Mouse (Mus musculus) limb, embryonic 10.5 days (tissue): ENCODE results near the gene Zxdc. TPM values are rescaled to one million over a fixed set of nuclear protein-coding genes. Genes with fewer than 3 reads are reported as not detected.
A peak's percentile ranks its signal among the peaks of the same experiment; 100 is the strongest.

ENCODE experiments used
- DNase-seq: peaks from one replicate; pipeline ENCODE4 v3.0.0-alpha.2; 2017; ENCODE audit warnings: low spot score
- H3K27ac ChIP-seq: fragments of 300-500 bp; sonication (generic); 2 replicates; pipeline ENCODE4 v1.5.1; 2016; ENCODE audit warnings: mild to moderate bottlenecking
- H3K27me3 ChIP-seq: fragments of 300-500 bp; sonication (generic); 2 replicates; pipeline ENCODE4 v1.6.1; 2016; ENCODE audit warnings: low read depth, mild to moderate bottlenecking; ENCODE audit not compliant: poor library complexity, severe bottlenecking
- H3K36me3 ChIP-seq: fragments of 300-500 bp; sonication (generic); 2 replicates; pipeline ENCODE4 v1.6.1; 2016; ENCODE audit warnings: mild to moderate bottlenecking, moderate library complexity
- H3K4me1 ChIP-seq: fragments of 300-500 bp; sonication (generic); 2 replicates; pipeline ENCODE4 v1.6.1; 2016
- H3K4me3 ChIP-seq: fragments of 300-500 bp; sonication (generic); 2 replicates; pipeline ENCODE4 v1.5.1; 2016; ENCODE audit warnings: mild to moderate bottlenecking, moderate library complexity
- H3K9me3 ChIP-seq: fragments of 300-500 bp; sonication (generic); replicated peaks from 2 replicates; pipeline ENCODE4 v1.6.1; 2016; ENCODE audit warnings: mild to moderate bottlenecking
- WGBS: fragments of 180-500 bp; shearing (Covaris S2); methylation state at CpG from one replicate; pipeline ENCODE4 v1.1.7; 2016; 5-methylcytosine and 5-hydroxymethylcytosine counted together
- polyA plus RNA-seq: library from polyadenylated mRNA; unstranded; fragments of >200 nt; fragmentation: Nextera tagmentation; extraction: Ambion mirVana; gene quantifications from 2 replicates; pipeline ENCODE4 v1.2.1, GENCODE M21; 2016

Gene Zxdc
- 6.1 and 6.4 TPM in 2 replicates for polyA plus RNA-seq

- Histone ChIP-seq H3K9me3 (no peaks in the 10 kb centered on the region), H3K27me3 (no peaks in the 10 kb centered on the region), H3K36me3 (peaks cover 18% of the 10 kb centered on the region), H3K4me3 (peak within 1 kb of the TSS; percentile 86), H3K4me1 (peaks cover 27% of the 10 kb centered on the region), H3K27ac (peak within 1 kb of the TSS; percentile 88)
- DNase-seq = peak; percentile 98
- 8% methylated on average over 37 of the region's 41 CpGs for WGBS
These were observed at the start of gene Zxdc for GRCm38 (mm10) chr6:90368976-90369724. TSS of gene Zxdc (plus strand) at chr6:90369492.

DNA sequence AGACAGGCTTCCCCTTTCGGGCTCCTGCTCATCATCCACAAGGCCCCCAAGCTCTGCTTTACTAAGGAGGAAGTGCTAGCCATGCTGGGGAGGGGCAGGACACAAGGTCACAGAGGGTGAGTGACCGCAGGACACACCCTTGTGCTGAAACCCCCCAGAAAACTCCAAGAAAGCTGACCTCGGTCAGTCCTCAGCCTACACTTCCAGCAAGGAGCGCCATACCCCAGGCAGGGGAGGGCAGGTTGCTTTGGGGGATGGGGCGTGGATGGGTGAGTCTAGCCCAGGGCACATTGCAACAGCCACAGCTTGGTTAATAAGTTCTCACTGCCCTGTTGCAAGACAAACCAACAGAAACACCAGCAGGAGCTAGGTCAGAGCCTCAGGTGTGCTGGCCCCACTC lies 48.9 kb upstream of the Zxdc start:
- H3K27me3 ChIP-seq = peaks cover 17% of the 10 kb centered on the region; the same call in 1 of the 2 replicates
- H3K4me1 ChIP-seq = peaks cover 7% of the 10 kb centered on the region
- H3K36me3 ChIP-seq = no peaks in the 10 kb centered on the region
- H3K9me3 ChIP-seq = no peaks in the 10 kb centered on the region
- H3K4me3 ChIP-seq = no peak overlapping the region
- DNase-seq = no peak
- no peak overlapping the region for H3K27ac ChIP-seq
- WGBS = 81% methylated on average over 5 of the region's 5 CpGs

DNA sequence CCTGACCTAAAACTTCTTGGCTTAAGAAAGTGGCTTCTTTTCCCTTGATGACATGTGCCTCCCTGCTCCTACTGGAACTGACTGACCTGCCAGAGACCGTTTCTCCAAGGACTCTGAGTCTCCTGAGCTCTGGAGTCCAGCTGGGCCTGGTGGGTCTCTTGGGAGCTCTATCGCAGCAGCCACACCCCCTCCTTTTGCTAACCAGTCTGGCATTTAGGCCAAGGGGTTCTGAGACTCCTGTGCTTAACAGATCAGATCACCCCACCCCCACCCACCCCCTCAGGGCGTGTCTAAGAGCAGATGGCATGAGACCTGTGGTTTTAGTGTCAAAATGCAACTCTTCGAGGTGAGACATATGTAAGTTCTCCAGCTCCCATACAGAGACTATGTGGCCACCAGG lies 47.5 kb upstream of the Zxdc start:
- Histone ChIP-seq H3K4me1 (peaks cover 7% of the 10 kb centered on the region), H3K4me3 (no peak overlapping the region), H3K27me3 (peaks cover 29% of the 10 kb centered on the region; the same call in 1 of the 2 replicates), H3K27ac (no peak overlapping the region), H3K9me3 (no peaks in the 10 kb centered on the region), H3K36me3 (no peaks in the 10 kb centered on the region)
- no peak for DNase-seq
- WGBS = 66% methylated on average over 4 of the region's 4 CpGs

DNA sequence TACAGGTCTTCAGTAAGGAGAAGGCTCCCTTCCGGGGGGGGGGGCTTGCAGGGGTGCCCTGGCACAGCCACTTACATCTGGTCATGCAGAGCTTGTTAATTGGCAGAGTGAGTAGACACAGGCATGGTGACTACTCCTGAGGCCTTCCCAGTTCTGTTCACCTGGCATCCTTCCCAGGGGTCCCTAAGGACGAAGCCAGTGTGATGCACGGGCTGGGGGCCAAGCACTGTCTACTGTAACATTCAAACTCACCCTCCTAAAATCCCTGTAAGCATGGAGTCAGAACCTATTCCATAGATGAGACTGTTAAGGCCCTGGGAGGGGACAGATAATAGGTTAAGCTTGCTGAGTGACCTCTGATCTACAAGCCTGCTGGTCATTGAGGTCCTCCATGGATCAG lies 45.3 kb upstream of the Zxdc start:
- DNase-seq = no peak
- 87% methylated on average over 3 of the region's 3 CpGs for WGBS
- H3K4me3 ChIP-seq = no peak overlapping the region

GRCm38 (mm10) chr6:90324463-90324862 lies 44.8 kb upstream of the Zxdc start:
- no peak for DNase-seq
- no peaks in the 10 kb centered on the region for H3K36me3 ChIP-seq
- 68% methylated on average over 3 of the region's 3 CpGs for WGBS
- no peak overlapping the region for H3K27ac ChIP-seq
- H3K4me1 ChIP-seq = peaks cover 7% of the 10 kb centered on the region
- no peak overlapping the region for H3K4me3 ChIP-seq
- no peaks in the 10 kb centered on the region for H3K9me3 ChIP-seq
- H3K27me3 ChIP-seq = peaks cover 29% of the 10 kb centered on the region; the same call in 1 of the 2 replicates

More for the DNA sequence above, 45.3 kb upstream of the Zxdc start:
- H3K4me1 ChIP-seq = peaks cover 7% of the 10 kb centered on the region
- H3K36me3 ChIP-seq = no peaks in the 10 kb centered on the region
- no peak overlapping the region for H3K27ac ChIP-seq
- no peaks in the 10 kb centered on the region for H3K9me3 ChIP-seq
- peaks cover 29% of the 10 kb centered on the region; the same call in 1 of the 2 replicates for H3K27me3 ChIP-seq

DNA sequence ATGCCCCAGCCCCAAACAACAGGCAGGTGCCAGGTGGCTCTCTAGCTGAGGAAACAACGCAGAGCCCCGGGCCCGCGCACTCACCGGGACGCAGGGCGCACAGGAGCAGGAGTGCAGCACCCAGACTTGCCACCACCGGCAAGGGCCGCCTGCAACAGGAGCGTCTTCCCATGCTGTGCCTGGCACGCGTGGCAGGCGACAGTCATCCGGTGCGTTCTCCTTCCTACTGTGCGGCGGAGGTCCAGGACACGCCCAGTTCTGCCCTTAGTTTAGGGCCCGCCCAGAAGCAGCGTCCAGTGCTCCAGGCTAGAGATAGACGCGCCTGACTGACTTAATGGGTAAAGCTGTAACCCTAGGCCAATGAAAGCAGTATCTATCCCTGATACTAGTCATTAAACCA lies 44.3 kb upstream of the Zxdc start, which contains the start of gene Chst13:
Gene Chst13, minus strand, starts transcription at position 195 of the 400 bp plus-strand sequence.
- WGBS = 6% methylated on average over 22 of the region's 22 CpGs
- Histone ChIP-seq H3K9me3 (no peaks in the 10 kb centered on the region), H3K27ac (no peak within 1 kb of the TSS), H3K27me3 (peaks cover 29% of the 10 kb centered on the region; the same call in 1 of the 2 replicates), H3K4me1 (peaks cover 7% of the 10 kb centered on the region), H3K4me3 (peak within 1 kb of the TSS; percentile 42), H3K36me3 (no peaks in the 10 kb centered on the region)
- DNase-seq = peak; percentile 35

DNA sequence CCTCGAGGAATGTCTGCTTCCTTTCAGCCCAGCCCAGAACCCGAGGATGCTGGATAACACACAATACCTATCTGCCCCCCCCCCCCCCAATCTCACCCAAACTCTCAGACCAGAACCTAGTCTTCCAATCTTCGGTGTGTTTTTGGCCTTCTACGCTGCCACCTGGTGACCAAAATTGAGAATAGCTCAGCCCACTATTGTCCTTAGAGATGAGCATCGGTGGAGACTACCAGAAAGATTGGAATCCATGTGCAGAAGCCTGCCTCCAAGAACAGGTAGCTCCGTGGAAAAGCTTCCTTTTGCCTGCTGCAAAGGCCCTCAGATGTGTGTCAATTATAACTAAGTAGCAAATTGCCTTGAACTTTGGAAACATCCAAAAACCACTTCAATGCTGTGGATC lies 41.6 kb upstream of the Zxdc start:
- no peaks in the 10 kb centered on the region for H3K9me3 ChIP-seq
- no peaks in the 10 kb centered on the region for H3K36me3 ChIP-seq
- peaks cover 7% of the 10 kb centered on the region for H3K4me1 ChIP-seq
- no peak for DNase-seq
- WGBS = 24% methylated on average over 6 of the region's 6 CpGs
- peaks cover 29% of the 10 kb centered on the region; the same call in 1 of the 2 replicates for H3K27me3 ChIP-seq
- no peak overlapping the region for H3K4me3 ChIP-seq
- no peak overlapping the region for H3K27ac ChIP-seq

GRCm38 (mm10) chr6:90329953-90330352 lies 39.3 kb upstream of the Zxdc start:
- H3K27ac ChIP-seq = no peak overlapping the region
- H3K36me3 ChIP-seq = no peaks in the 10 kb centered on the region
- H3K27me3 ChIP-seq = peaks cover 16% of the 10 kb centered on the region; the same call in 1 of the 2 replicates
- no peaks in the 10 kb centered on the region for H3K9me3 ChIP-seq
- peaks cover 5% of the 10 kb centered on the region for H3K4me1 ChIP-seq
- H3K4me3 ChIP-seq = no peak overlapping the region
- 64% methylated on average over 1 of the region's 1 CpGs for WGBS
- no peak for DNase-seq

DNA sequence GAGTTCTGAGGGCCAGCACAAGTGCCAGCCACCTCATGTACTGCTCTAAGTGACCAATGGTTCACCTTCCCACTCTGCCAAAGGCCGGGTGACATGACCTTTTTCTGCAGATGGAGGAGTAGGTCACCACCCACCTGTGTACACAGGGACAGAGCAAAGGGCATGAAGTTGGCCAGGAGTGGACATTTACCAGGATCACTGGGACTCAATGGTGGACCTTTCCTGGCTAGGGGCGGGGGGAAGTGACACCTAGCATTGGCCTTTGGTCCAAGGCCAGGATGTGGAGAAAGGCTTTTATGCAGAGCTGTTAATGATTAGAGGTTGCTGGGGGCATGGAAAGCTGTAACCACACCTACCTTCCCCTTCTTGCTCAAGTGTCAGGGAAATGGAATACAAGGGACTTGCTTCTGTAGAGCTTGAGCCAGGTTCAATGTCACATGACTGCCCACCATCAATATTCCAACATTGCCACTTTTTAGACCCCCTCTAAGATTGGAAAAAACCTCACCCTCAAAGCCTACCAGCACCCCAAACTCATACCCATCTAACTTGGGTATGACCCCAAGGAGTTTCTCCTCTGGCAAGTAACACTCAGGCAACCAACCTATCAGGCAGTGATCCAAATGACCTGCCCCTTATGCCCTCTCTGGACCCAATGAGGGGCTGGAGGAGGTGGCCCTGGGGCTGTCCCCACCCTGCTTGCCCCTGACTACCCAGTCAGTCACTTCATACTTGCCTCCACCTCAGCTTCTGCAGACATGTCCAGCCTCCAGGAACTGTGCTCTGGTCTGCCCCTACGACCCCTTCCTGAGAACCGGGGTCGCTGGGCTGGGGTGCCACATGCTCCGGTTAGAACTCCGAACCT lies 36.5 kb upstream of the Zxdc start, which contains the start of gene Uroc1:
Gene Uroc1, plus strand, starts transcription at position 724 of the 865 bp plus-strand sequence.
- no peak within 1 kb of the TSS for H3K27ac ChIP-seq
- no peaks in the 10 kb centered on the region for H3K36me3 ChIP-seq
- WGBS = 88% methylated on average over 7 of the region's 7 CpGs
- DNase-seq = no peak
- no peaks in the 10 kb centered on the region for H3K27me3 ChIP-seq
- no peak within 1 kb of the TSS for H3K4me3 ChIP-seq
- H3K9me3 ChIP-seq = no peaks in the 10 kb centered on the region
- H3K4me1 ChIP-seq = no peaks in the 10 kb centered on the region

DNA sequence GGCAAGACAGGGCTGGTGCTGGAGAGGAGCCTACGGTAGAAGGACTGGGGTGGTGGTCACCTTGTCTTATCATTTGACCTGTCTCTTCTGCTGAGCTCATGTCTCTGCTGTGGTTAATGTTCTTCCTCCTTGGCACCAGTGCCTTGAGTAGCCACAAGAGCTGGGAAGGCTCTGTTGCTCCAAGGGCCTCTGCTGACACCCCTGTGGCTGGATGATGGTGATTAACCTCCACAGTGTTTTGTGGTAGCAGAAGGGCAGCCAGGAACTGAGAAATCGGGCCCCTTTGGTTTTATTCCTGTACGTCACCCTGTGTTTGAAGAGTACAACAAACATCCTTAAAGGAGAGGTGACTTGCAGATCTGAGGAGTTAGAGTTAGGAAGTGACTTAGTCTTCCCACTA lies 35.0 kb upstream of the Zxdc start:
- no peaks in the 10 kb centered on the region for H3K4me1 ChIP-seq
- no peak overlapping the region for H3K4me3 ChIP-seq
- DNase-seq = no peak
- H3K9me3 ChIP-seq = no peaks in the 10 kb centered on the region
- WGBS = 89% methylated on average over 3 of the region's 3 CpGs
- no peaks in the 10 kb centered on the region for H3K36me3 ChIP-seq
- no peak overlapping the region for H3K27ac ChIP-seq
- no peaks in the 10 kb centered on the region for H3K27me3 ChIP-seq

DNA sequence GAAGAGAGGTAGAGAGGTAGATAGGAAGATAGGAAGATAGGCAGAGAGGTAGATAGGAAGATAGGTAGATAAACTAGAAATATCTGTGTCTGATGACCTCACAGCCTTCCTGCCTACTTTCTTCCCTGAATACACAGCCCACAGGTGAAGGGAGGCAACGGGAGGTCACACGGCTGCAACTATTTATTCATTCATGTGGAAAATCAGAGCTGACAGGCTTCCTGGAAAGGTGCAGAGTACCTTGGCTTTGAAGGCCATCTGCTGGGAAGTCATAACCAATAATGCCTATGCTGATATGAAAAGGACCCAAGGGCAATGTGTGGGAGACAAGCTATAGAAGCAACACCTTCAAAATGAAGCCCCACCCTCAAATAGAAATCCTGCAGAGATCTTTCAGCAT lies 26.9 kb upstream of the Zxdc start:
- H3K36me3 ChIP-seq = no peaks in the 10 kb centered on the region
- H3K27ac ChIP-seq = no peak overlapping the region
- WGBS = 93% methylated on average over 2 of the region's 2 CpGs
- H3K27me3 ChIP-seq = no peaks in the 10 kb centered on the region
- DNase-seq = no peak
- no peaks in the 10 kb centered on the region for H3K9me3 ChIP-seq
- H3K4me1 ChIP-seq = no peaks in the 10 kb centered on the region
- H3K4me3 ChIP-seq = no peak overlapping the region

GRCm38 (mm10) chr6:90347183-90347582 lies 22.1 kb upstream of the Zxdc start:
- H3K27me3 ChIP-seq = no peaks in the 10 kb centered on the region
- no peaks in the 10 kb centered on the region for H3K9me3 ChIP-seq
- no peak for DNase-seq
- no peak overlapping the region for H3K27ac ChIP-seq
- H3K4me1 ChIP-seq = peaks cover 7% of the 10 kb centered on the region; the same call in 1 of the 2 replicates
- no peaks in the 10 kb centered on the region for H3K36me3 ChIP-seq
- H3K4me3 ChIP-seq = no peak overlapping the region
- WGBS = 82% methylated on average over 4 of the region's 4 CpGs

DNA sequence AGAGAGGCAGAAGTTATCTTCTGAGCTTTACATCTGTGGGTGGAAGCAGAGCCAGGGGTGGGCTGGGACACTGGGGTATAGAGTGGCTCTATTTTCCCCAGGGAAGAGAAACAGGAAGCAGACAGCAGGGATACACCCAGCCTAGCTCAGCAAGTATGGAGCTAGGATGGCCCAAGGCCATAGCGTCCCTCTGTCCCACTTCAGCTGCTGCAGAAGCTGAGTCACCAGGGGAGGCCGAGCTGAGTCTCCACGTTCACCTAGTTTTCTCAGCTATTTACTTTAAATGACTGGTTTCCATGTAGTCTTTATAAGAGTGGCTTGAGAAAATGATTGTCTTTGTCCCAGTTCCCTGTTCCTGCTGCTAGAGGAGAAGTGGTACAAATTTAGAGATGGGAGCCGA lies 20.8 kb upstream of the Zxdc start:
- no peak overlapping the region for H3K27ac ChIP-seq
- no peaks in the 10 kb centered on the region for H3K9me3 ChIP-seq
- H3K27me3 ChIP-seq = no peaks in the 10 kb centered on the region
- 87% methylated on average over 4 of the region's 4 CpGs for WGBS
- DNase-seq = no peak
- H3K4me3 ChIP-seq = no peak overlapping the region
- peaks cover 7% of the 10 kb centered on the region; the same call in 1 of the 2 replicates for H3K4me1 ChIP-seq
- H3K36me3 ChIP-seq = no peaks in the 10 kb centered on the region
